Mouse (Mus musculus) bone marrow macrophage, adult 2 months (primary cell): ENCODE results near the gene Sox5.

Experiments used
- CTCF ChIP-seq: IDR thresholded peaks from 2 replicates; pipeline ENCODE4 v1.5.1; 2012; ENCODE audit warnings: low read depth, mild to moderate bottlenecking, low read length, moderate library complexity
- POLR2A ChIP-seq: IDR thresholded peaks from 2 replicates; pipeline ENCODE4 v1.6.1; 2012; ENCODE audit warnings: mild to moderate bottlenecking, low read depth, low read length, borderline replicate concordance

DNA sequence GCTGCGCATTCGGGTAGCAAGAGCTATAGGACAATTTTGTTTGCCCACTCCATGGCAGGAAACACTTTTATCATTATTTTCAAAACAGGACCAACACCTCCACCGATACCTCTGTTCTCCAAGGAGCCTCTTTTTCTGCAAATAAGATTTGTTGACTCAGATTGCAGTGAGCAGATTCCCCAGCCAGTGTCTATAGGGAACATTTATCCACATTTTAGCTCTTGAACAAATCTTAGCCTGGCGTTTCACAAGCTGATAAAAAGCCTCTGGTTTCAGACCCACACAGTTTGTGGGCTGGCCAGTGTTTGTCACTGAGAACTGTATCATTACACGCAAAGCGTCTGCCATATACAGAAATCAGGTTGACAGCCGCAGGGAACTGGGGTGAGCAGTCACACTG lies 823.4 kb downstream of the Sox5 start:
- TF ChIP-seq POLR2A = no peak
- TF ChIP-seq CTCF = no peak
